Mouse (Mus musculus): Measurements from ENCODE around the gene P2rx4.
A peak's percentile ranks its signal among the peaks of the same experiment; 100 is the strongest.

The P2rx4 gene

GRCm38 (mm10) chr5:122756680-122757079, 49.3 kb downstream of the P2rx4 start:
- no peak for DNase-seq (ENCODE audit: low read depth, low spot score)

- no peak for DNase-seq (ENCODE audit: low read depth, low spot score)
Measured at GRCm38 (mm10) chr5:122763271-122764031, 56.1 kb downstream of the P2rx4 start.

GRCm38 (mm10) chr5:122764032-122764464, 56.7 kb downstream of the P2rx4 start:
- DNase-seq (ENCODE audit: low read depth, low spot score): no peak

GRCm38 (mm10) chr5:122767283-122767682, 59.9 kb downstream of the P2rx4 start:
- no peak for DNase-seq (ENCODE audit: low read depth, low spot score)

- no peak for DNase-seq (ENCODE audit: low read depth, low spot score)
Measured at GRCm38 (mm10) chr5:122769101-122769568, 61.8 kb downstream of the P2rx4 start.

- no peak for DNase-seq (ENCODE audit: low read depth, low spot score)
Measured at GRCm38 (mm10) chr5:122770304-122770703, 63.0 kb downstream of the P2rx4 start.

- no peak for DNase-seq (ENCODE audit: low read depth, low spot score)
Measured at GRCm38 (mm10) chr5:122770806-122771261, 63.5 kb downstream of the P2rx4 start.

- no peak for DNase-seq (ENCODE audit: low read depth, low spot score)
Measured at GRCm38 (mm10) chr5:122771428-122771827, 64.1 kb downstream of the P2rx4 start.

GRCm38 (mm10) chr5:122773756-122774155, 66.4 kb downstream of the P2rx4 start:
- DNase-seq (ENCODE audit: low read depth, low spot score): no peak

GRCm38 (mm10) chr5:122774743-122775611, 67.6 kb downstream of the P2rx4 start:
- no peak for DNase-seq (ENCODE audit: low read depth, low spot score)

- DNase-seq (ENCODE audit: low read depth, low spot score): no peak
Measured at GRCm38 (mm10) chr5:122775646-122776286, 68.4 kb downstream of the P2rx4 start.

GRCm38 (mm10) chr5:122777322-122777721, 70.0 kb downstream of the P2rx4 start:
- DNase-seq (ENCODE audit: low read depth, low spot score): no peak

GRCm38 (mm10) chr5:122778231-122779226, 71.2 kb downstream of the P2rx4 start:
- DNase-seq (ENCODE audit: low read depth, low spot score): peak; percentile 14

Measured in retina, postnatal 7 days (tissue).